Mouse (Mus musculus): ENCODE data around the gene Matn1.

Matn1 gene

GRCm38 (mm10) chr4:130988219-130988839, 44.1 kb downstream of the Matn1 start:
- DNase-seq, result no peak

GRCm38 (mm10) chr4:130989146-130989545, 45.0 kb downstream of the Matn1 start:
- DNase-seq, result no peak

- no peak for DNase-seq
Measured at GRCm38 (mm10) chr4:130990966-130991365, 46.8 kb downstream of the Matn1 start.

- DNase-seq, result no peak
Measured at GRCm38 (mm10) chr4:130994556-130994955, 50.4 kb downstream of the Matn1 start.

- no peak for DNase-seq
Measured at GRCm38 (mm10) chr4:130999744-131000527, 55.8 kb downstream of the Matn1 start.

GRCm38 (mm10) chr4:131000614-131001178, 56.5 kb downstream of the Matn1 start:
- DNase-seq, result no peak
